Mouse (Mus musculus): Measurements from ENCODE around the gene Slco1a5.
"Not testable (repeated sequence)": the region's sequence is repeated elsewhere in the genome, so short reads cannot be mapped to it uniquely, and the experiment has no call there.

Gene Slco1a5

GRCm38 (mm10) chr6:142289413-142290118 is 33.2 kb downstream of the Slco1a5 start:
- DNase-seq: no peak

GRCm38 (mm10) chr6:142275721-142276442 is 46.9 kb downstream of the Slco1a5 start:
- no peak for DNase-seq

DNA sequence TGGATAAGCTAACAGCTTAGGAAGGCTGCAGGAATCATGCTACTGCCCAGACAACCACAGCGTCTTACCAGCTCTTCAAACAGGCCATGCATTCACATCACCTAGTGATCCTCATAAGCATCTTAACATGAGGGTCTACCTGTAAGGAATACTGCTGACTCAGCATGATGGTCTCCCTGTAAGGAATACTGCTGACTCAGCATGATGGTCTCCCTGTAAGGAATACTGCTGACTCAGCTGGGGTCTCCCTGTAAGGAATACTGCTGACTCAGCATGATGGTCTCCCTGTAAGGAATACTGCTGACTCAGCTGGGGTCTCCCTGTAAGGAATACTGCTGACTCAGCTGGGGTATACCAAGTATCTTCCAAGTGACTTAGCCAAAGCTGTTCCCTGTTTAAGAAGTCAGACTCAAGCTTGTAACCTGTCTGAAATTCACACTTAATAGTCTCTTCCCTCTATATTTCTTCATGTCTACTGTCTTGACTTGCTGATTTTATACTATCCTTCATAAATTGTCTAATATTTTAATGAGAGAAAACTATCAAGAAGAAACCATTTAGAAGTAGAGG is 72.0 kb downstream of the Slco1a5 start:
- DNase-seq: not testable (repeated sequence)

GRCm38 (mm10) chr6:142245065-142245464 is 77.7 kb downstream of the Slco1a5 start:
- no peak for DNase-seq

DNA sequence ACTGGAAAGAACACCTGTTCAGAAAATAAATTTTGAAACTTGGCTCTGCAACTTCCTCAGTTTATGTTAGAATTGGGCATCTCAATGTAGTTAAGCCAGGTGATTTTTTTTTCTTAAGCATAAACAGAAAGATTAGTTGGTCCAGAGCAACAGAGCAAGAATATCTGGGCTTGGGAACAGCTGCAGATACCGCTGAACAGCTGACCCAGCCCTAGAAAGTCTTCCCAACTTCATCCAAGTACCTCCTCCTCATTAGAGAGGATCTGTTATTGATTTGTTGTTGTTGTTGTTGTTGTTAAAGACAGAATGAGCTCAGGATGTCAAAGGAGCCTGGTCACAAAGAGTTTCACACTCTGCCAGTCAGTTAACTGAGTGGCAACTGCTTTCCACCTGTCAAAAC is 83.3 kb downstream of the Slco1a5 start:
- DNase-seq: no peak

- DNase-seq: no peak
Observed at GRCm38 (mm10) chr6:142220138-142220537, 102.6 kb downstream of the Slco1a5 start.

GRCm38 (mm10) chr6:142211821-142212220 is 111.0 kb downstream of the Slco1a5 start:
- DNase-seq: no peak

- no peak for DNase-seq
Observed at GRCm38 (mm10) chr6:142209749-142210148, 113.0 kb downstream of the Slco1a5 start.

DNA sequence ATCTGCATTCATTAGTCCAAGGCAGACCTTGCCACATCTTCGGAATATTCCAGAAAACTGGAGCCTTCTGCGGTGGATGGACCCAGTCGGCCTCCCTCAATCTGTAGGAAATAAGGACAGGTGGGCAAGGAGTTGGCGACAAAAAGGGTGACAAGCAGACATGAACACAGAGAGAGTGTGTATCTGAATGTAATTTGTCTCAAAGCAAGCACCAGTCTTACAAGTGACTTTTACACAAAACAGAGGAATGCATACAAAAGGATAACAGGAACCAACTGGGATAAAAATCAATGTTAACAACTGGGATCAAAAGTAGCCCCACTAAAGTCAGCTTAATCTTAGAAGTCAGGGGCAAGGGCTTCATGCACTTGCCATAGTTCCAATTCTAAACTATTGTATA is 114.4 kb downstream of the Slco1a5 start, which contains the start of gene Slco1a6:
Slco1a6 (minus strand) TSS at position 101 of the 400 bp plus-strand sequence.
- no peak for DNase-seq

DNA sequence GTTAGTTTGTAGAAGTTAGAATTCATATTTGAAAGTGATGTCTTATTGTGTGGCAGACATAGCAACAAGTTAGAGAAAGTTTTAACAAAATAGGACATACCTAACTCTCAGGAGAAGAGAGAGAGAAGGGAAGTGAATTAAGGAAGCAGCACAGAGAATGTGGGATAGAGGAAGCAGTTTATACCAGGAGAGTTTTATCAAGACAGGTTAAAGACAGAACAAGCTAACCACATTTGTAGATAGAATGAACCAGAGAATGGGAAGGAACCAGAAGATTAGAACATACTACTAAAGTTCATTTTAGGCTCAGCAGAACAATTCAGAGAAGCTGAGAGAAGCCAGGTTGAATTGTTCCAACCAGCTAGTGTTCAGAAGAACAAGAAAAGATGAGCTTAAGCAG is 122.3 kb downstream of the Slco1a5 start:
- DNase-seq: no peak

GRCm38 (mm10) chr6:142194245-142194644 is 128.5 kb downstream of the Slco1a5 start:
- no peak for DNase-seq

- DNase-seq: no peak
Observed at GRCm38 (mm10) chr6:142191962-142192361, 130.8 kb downstream of the Slco1a5 start.

DNA sequence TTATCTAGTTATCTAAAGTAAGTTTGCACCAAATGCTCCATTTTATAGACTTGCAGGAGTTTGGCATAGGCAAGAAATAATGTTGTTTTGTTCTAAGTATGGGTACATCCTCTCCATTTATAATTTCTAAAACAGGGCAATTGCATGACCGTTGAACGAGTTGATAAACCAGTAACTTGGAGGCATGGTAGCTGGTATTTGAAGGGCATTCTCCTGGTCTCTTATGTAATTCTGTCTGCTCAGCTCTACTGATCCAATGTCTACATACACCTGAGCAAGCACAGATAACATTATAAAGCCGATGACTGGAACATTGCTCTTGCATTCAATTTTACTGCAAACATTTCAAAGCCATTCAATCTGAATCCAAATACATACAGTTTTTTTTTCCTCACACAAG is 135.4 kb downstream of the Slco1a5 start:
- no peak for DNase-seq

GRCm38 (mm10) chr6:142185868-142186415 is 136.8 kb downstream of the Slco1a5 start:
- DNase-seq: no peak
